Mouse (Mus musculus): ENCODE measurements at regions not wholly inside any gene's neighbourhood (a gene's known extent, or its start where the extent isn't known, plus 50 kb on each side); places are given as distances from the start of the nearest gene placed in this dataset.
"Not testable (repeated sequence)": the region's sequence is repeated elsewhere in the genome, so short reads cannot be mapped to it uniquely, and the experiment has no call there.

DNA sequence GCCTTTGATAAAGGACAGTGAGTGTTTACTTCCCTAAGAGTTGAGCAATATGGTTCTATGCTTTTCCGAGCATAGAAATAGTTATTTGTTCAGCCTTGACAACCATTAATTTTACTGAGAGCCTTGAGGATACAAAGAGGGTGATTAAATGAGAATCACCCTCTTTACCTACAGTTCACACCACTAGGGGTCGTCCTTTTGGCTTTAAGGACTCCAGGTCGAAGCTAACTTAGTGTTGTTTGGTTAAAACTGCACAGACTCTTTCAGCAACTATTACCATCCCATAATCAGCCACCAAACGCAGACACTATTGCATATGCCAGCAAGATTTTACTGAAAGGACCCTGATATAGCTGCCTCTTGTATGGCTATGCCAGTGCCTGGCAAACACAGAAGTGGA lies 559.2 kb upstream of the 2610301B20Rik start:
- DNase-seq (ENCODE audit: low spot score in 2 of 2), result no peak

DNA sequence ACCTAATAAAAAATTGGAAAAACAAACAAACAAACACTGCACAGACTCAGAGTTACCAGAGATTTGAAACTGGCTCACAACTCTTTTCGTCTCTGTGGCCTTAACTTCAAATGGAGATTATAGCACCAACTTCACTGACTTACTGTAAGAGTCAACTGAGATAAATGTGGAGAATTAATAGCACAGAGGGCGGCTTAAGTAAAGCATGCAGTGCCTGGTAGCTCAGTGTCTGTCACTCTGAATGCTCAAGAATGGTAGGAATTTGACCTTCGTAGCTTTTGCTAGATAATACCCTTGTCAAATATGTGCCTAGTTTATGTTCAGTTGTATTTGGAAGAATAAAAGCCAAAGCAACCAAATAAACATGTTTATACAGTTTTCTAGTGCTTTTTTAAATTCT lies 558.4 kb upstream of the 2610301B20Rik start:
- DNase-seq (ENCODE audit: low spot score in 2 of 2), result no peak

DNA sequence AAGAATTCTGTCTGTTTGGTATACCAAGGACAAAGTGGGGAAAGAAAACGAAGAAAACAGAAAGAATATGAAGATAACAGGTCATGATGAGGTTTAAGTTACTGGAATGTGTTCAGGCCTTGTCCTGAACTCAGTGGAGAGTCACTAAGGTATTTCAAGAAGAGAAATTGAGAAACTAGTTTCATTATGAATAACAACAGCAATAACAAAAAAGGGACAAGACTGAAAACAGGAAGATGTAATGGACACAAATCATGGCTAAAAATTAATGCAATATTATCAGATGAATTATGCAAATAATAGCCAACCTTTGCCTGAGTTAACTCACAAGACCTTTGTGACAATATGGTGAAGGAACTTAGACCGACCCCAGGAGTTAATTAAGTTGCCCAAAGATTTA lies 530.2 kb upstream of the 2610301B20Rik start:
- DNase-seq (ENCODE audit: low spot score in 2 of 2), result no peak

- DNase-seq (ENCODE audit: low spot score in 2 of 2), result no peak
Observed at GRCm38 (mm10) chr4:10351876-10352627, 522.2 kb upstream of the 2610301B20Rik start.

DNA sequence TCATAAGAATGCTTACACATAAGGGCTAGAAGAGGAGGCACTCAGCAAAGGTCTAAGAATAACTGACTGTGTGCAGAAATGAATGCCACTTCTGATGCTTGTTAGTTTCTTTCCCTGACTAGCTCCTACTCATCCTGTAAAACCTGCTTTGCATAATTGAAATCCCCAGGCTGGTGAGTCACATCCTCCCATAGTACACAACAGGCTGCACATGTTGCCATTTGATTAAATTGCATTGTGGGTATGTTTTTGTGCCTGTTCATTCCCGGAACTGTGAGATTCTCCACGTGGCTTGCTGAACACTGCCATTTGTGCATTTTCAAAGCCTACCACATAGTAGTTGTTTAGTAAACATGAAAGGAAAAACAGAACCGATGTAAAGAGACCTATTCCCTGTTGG lies 516.7 kb upstream of the 2610301B20Rik start:
- DNase-seq (ENCODE audit: low spot score in 2 of 2), result no peak

DNA sequence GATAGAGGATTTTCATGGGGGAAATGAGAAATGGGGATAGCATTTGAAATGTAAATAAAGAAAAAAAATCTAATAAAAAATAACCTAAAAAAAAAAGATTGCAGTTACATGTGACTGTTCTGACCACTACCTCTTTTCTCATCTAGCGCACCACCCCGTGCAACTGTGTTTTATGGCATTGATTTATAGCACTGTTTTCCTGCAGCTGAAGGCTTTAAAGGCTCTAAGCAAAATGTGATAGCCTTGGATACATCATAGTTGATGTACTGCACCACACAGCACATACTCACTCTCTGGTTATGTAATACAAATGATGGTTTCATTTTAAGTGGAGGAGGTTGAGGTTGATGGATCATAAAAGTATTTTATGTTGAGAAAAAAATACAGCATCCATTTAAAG lies 484.5 kb upstream of the 2610301B20Rik start:
- DNase-seq (ENCODE audit: low spot score in 2 of 2), result no peak

DNA sequence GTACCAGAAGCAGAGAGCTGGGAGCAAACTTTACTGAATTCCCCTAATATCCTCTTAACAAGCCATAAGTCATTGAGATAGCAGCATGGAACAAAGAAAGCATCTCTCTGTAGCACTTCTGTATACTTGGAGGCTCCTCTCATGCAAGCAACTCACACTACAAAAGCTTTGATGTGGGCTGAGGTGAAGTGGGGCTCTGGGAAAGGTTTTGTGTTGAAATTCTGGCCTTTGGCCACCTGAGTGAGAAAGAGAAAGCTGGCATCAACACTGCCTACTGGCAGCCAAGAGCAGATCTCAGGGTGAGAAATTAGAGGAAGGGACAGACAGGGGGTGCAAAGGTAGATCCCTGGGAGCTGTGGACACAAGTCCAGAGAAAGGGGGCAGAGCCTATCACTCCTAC lies 477.0 kb upstream of the 2610301B20Rik start:
- no peak for DNase-seq (ENCODE audit: low spot score in 2 of 2)

DNA sequence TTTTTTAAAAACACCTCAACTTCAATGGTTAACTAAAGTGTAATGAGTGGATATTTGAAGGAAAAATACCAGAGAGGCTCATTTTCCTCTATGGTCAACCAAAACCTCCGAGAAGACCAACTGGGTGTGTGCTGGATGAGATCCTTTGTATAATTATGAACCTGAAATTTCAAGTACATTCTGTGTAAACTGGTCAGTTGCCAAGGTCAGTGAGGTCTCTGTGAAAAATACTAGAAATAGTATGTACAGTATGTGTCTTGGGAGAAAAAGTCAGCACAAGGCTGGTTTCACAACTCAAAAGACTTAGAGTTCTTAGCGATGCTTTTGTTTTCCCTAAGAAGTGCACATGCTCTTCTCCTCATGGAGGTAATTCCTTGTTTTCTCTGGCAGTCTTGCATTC lies 476.2 kb upstream of the 2610301B20Rik start:
- no peak for DNase-seq (ENCODE audit: low spot score in 2 of 2)

GRCm38 (mm10) chr4:10399649-10400048 lies 474.6 kb upstream of the 2610301B20Rik start:
- no peak for DNase-seq (ENCODE audit: low spot score in 2 of 2)

- DNase-seq (ENCODE audit: low spot score in 2 of 2), result no peak
Observed at GRCm38 (mm10) chr4:10402928-10403327, 471.4 kb upstream of the 2610301B20Rik start.

GRCm38 (mm10) chr4:10404438-10404837 lies 469.9 kb upstream of the 2610301B20Rik start:
- DNase-seq (ENCODE audit: low spot score in 2 of 2), result no peak

GRCm38 (mm10) chr4:10405102-10405501 lies 469.2 kb upstream of the 2610301B20Rik start:
- DNase-seq (ENCODE audit: low spot score in 2 of 2), result no peak

GRCm38 (mm10) chr4:10414274-10414673 lies 460.0 kb upstream of the 2610301B20Rik start:
- DNase-seq (ENCODE audit: low spot score in 2 of 2), result no peak

GRCm38 (mm10) chr4:10421354-10421753 lies 452.9 kb upstream of the 2610301B20Rik start:
- DNase-seq (ENCODE audit: low spot score in 2 of 2), result no peak

DNA sequence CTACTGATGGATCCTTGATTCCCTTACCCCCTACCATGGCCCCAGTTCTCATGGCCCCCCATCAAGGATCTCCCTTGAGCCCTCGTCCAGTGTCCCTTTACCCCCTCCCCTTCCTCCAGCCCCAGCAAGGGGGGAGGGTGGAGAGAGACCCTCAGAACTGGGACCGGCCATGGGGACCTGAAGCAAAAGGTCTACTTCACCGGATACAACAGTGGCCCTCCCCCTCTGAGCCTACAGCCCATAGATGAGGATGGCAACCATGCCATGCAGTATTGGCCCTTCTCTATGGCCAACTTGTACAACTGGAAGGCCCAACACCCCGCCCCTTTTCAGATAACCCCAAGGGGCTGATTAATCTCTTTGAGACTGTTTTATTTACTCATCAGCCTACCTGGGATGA lies 439.9 kb upstream of the 2610301B20Rik start:
- DNase-seq (ENCODE audit: low spot score in 2 of 2), result no peak

GRCm38 (mm10) chr4:10439921-10440320 lies 434.4 kb upstream of the 2610301B20Rik start:
- DNase-seq (ENCODE audit: low spot score in 2 of 2), result not testable (repeated sequence)

DNA sequence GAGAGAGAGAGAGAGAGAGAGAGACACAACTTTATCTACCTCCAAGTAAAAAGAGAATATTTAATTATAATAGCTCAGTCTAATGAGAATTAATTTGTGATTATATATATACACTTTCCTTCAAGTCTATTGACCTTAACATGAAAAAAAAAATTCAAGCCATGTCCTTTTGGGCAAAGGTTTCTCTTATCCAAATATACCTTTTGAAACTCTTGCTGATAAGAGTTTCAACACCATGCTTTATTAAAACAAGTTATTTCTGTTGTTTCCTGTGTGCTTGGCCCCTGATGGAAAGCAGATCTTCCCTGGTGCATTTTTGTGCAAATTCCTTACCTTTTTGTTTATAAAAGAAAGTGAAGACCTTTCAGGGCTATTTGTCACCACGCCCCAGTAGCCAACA lies 414.7 kb upstream of the 2610301B20Rik start:
- DNase-seq (ENCODE audit: low spot score in 2 of 2), result no peak

DNA sequence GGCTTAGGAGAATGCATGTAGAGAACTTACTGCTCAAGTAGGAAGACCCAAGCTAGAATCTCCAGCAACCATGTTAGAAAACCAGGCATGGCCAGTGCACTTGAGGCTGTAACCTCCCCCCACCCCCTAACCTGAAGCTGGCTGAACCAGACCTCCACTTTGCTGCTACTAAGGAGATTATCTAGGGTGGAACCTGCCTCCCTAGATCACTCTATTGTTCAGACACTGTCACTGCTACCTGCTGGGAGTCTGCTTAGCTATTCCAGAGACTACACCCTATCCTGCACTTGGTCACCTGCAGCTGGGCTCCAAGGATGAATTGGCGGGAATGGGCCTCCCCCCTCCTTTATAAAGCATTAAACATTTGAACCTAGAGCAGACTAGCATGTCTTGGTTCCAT lies 393.4 kb upstream of the 2610301B20Rik start:
- DNase-seq (ENCODE audit: low spot score in 2 of 2), result no peak

DNA sequence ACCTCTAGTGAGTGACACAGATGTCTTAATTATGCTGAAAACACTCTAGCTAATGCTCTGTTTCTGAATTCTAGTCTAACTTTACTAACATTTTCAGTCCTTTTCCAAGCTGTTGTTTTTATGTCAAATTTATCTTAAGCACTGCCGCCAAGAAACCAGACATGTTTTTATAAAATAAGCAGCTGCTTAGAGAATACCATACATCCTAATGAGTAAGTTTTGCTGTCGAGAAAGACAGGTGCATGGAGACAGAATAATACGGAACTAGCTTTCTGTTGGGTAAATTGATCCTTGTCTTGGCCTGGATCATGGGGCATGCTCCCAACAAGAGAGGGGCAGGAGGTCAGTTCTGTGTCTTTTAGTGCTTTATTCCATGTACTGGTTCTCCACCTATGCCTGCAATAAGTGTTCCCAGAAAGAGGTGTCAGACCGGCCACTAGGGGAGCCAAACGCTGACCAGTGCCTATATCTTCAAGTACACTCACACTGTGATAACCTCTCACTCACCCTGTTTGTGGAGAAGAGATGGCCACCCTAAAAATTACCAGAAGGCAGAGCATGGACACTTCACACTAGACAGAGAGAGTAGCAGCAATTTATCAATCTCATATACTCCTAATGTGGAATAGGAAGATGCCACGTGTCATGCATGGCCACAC lies 366.0 kb upstream of the 2610301B20Rik start:
- no peak for DNase-seq (ENCODE audit: low spot score in 2 of 2)

GRCm38 (mm10) chr4:10510013-10510412 lies 364.3 kb upstream of the 2610301B20Rik start:
- DNase-seq (ENCODE audit: low spot score in 2 of 2), result no peak

DNA sequence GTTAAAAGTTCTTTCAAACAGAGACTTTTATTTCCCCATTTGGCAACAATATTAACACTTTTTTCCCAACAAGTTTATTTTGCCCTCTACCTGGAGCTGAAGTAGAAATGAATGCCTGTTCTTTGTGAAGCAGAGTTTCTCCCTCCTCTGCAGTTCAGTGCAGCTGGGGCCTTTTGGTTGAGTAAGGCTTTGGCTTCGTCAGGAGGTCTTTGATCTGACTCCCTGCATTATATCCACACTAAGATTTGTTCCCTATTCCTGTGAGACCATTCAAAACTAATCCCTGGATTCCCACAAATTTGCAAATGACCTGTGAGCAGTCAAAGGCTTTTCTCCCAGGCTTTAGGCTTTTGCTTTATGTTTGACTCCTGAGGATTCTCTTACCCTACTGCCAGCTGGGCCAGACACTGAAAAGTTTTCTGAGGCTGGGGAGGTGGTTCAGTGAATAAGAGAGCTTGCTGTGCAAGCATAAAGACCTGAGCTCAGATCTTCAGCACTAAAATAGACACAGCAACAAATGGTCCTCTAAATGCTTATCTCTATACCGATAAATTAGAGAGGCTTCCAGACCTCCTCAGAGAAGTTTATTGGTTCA lies 323.5 kb upstream of the 2610301B20Rik start:
- DNase-seq (ENCODE audit: low spot score in 2 of 2), result no peak

GRCm38 (mm10) chr4:10553724-10554123 lies 320.6 kb upstream of the 2610301B20Rik start:
- no peak for DNase-seq (ENCODE audit: low spot score in 2 of 2)

DNA sequence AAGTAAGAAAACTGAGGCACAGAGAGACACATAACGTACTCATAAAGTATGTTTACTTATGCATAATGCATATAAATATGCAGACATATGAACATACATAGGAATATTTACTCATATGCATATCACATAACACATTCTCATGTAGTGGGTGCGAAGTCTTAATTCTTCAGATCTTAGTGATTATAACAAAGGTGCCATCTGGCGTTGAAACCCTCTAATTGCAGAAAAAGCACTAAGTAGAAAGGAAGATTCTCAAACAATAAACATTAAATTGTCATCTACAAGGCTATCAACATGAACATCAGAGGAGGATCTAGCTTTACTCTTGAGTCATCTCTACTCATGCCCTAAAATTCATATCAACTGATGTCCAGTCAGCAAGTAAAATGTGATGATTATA lies 314.2 kb upstream of the 2610301B20Rik start:
- no peak for DNase-seq (ENCODE audit: low spot score in 2 of 2)

Data from gastrocnemius, adult 8-10 months (tissue).